Mouse (Mus musculus) hindbrain, embryonic 14.5 days (tissue): ENCODE measurements around the gene Ube4b. TPM values are rescaled to one million over a fixed set of nuclear protein-coding genes. Genes with fewer than 3 reads are reported as not detected.
A peak's percentile ranks its signal among the peaks of the same experiment; 100 is the strongest.
"Not testable (repeated sequence)": the region's sequence is repeated elsewhere in the genome, so short reads cannot be mapped to it uniquely, and the experiment has no call there.

ENCODE experiments used
- ATAC-seq: fragments of 200-750 bp; cut with Nextera tagmentation; 2 replicates; pipeline ENCODE4 v1.8.0; 2017; ENCODE audit warnings: moderate number of reproducible peaks, mild to moderate bottlenecking, moderate TSS enrichment, moderate library complexity; ENCODE audit not compliant: low FRiP score
- DNase-seq: peaks from one replicate; pipeline ENCODE4 v3.0.0-alpha.2; 2015; ENCODE audit warnings: low spot score
- H3K27ac ChIP-seq: fragments of 300-500 bp; sonication (generic); 2 replicates; pipeline ENCODE4 v1.5.1; 2014; ENCODE audit warnings: mild to moderate bottlenecking, moderate library complexity
- H3K27me3 ChIP-seq: fragments of 300-500 bp; sonication (generic); 2 replicates; pipeline ENCODE4 v1.6.1; 2014; ENCODE audit warnings: mild to moderate bottlenecking, low read length, mixed read lengths; ENCODE audit not compliant: control insufficient read depth, insufficient read depth
- H3K36me3 ChIP-seq: fragments of 300-500 bp; sonication (generic); replicated peaks from 2 replicates; pipeline ENCODE4 v1.6.1; 2014; ENCODE audit not compliant: control insufficient read depth, insufficient read depth
- H3K4me1 ChIP-seq: fragments of 300-500 bp; sonication (generic); replicated peaks from 2 replicates; pipeline ENCODE4 v1.6.1; 2014; ENCODE audit warnings: antibody characterized with exemption, low read length, mixed read lengths; ENCODE audit not compliant: control insufficient read depth, insufficient read depth
- H3K4me2 ChIP-seq: fragments of 300-500 bp; sonication (generic); replicated peaks from 2 replicates; pipeline ENCODE4 v1.6.1; 2014; ENCODE audit warnings: mild to moderate bottlenecking, moderate library complexity
- H3K4me3 ChIP-seq: fragments of 300-500 bp; sonication (generic); replicated peaks from 2 replicates; pipeline ENCODE4 v1.5.1; 2014; ENCODE audit warnings: mild to moderate bottlenecking, low read length
- H3K9ac ChIP-seq: fragments of 300-500 bp; sonication (generic); 2 replicates; pipeline ENCODE4 v1.6.1; 2014
- H3K9me3 ChIP-seq: fragments of 300-500 bp; sonication (generic); 2 replicates; pipeline ENCODE4 v1.6.1; 2016; ENCODE audit warnings: low read length; ENCODE audit not compliant: control insufficient read depth
- WGBS: fragments of 180-500 bp; shearing (Covaris S2); extraction: QIAGEN DNeasy Blood & Tissue Kit; methylation state at CpG from one replicate; pipeline ENCODE4 v1.1.7; 2014; 5-methylcytosine and 5-hydroxymethylcytosine counted together
- polyA plus RNA-seq: library from polyadenylated mRNA; unstranded; fragments of >200 nt; fragmentation: Nextera tagmentation; extraction: Ambion mirVana; gene quantifications from 2 replicates; pipeline ENCODE4 v1.2.1, GENCODE M21; 2014

Gene Ube4b
- polyA plus RNA-seq, 1 experiment from 2014 or later = 53.8 TPM

DNA sequence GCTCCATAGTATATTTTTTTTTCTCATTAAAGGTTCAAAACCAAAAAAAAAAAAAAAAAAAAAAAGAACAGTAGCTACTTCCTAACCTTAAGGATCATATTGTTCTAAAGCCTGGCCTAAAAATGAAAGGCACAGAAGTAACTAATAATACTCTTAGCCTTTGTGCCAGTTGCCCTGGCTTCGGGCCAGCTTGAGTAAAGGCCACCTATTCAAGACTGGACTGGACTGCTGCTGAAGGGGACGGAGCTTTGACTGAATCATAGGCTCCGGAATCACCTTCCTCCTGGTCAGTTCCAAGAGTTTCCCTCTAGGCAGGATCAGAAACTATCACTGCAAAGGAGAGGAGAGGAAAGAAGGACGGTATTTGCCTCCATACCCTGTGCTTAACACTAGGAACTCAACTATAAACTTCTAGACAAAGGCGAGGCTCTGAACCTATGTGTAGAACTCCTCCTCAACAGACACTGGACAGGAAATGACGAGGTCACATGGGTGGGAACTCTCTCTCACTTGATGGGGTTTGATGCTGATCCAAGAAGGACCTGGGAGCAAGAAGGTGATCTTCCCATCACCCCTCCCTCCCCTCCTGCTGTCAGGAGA lies 31.4 kb upstream of the Ube4b start:
- no peaks in the 10 kb centered on the region for H3K36me3 ChIP-seq
- no peaks in the 10 kb centered on the region for H3K4me1 ChIP-seq
- no peak for DNase-seq
- no peak overlapping the region for H3K4me2 ChIP-seq
- WGBS = 82% methylated on average over 6 of the region's 6 CpGs
- H3K9me3 ChIP-seq = no peaks in the 10 kb centered on the region
- no peak overlapping the region for H3K4me3 ChIP-seq
- H3K27me3 ChIP-seq = no peaks in the 10 kb centered on the region
- no peak for ATAC-seq
- H3K9ac ChIP-seq = no peak overlapping the region
- H3K27ac ChIP-seq = no peak overlapping the region

DNA sequence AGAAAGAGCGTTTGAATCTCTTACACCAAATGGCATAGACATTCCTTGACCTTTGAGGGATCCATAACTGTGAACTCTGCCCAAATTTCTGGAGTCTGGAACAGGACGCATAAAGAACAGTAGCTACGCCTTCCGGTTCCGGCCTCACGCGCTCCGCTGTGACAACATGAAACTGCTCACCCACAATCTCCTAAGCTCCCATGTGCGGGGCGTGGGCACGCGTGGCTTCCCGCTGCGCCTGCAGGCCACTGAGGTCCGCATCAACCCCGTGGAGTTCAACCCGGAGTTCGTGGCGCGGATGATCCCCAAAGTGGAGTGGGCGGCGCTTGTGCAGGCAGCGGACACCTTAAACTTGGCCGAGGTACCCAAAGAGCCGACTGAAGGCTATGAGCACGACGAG lies 30.6 kb upstream of the Ube4b start:
- H3K4me3 ChIP-seq, H3K9ac ChIP-seq, H3K4me1 ChIP-seq, ATAC-seq, H3K36me3 ChIP-seq, H3K27ac ChIP-seq, DNase-seq, H3K4me2 ChIP-seq, H3K9me3 ChIP-seq, H3K27me3 ChIP-seq: not testable (repeated sequence)
- 86% methylated on average over 26 of the region's 27 CpGs for WGBS

DNA sequence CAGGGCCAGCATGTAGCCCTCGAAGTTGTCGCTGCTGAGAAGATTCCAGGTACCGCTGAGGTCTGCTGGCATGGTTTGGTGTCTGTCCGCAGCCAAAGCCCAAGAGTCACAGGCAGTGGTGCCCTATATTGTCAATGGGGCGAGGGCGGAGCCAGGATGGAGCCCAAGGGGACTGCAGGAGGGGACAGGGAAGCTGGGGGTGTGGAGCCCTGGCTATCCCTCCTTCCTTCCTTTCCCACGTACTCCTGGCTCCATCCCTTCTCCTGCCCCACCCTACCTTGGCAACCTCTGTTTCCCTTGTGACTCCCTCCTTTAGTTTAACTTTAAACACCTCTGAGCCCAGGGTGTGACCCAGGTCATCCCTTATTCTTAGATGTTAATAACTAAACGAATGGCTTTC lies 28.3 kb upstream of the Ube4b start, which contains the start of gene Rbp7:
TSS of gene Rbp7 (minus strand) at position 100 of the 400 bp plus-strand sequence.
- ATAC-seq = no peak
- no peaks in the 10 kb centered on the region for H3K27me3 ChIP-seq

DNA sequence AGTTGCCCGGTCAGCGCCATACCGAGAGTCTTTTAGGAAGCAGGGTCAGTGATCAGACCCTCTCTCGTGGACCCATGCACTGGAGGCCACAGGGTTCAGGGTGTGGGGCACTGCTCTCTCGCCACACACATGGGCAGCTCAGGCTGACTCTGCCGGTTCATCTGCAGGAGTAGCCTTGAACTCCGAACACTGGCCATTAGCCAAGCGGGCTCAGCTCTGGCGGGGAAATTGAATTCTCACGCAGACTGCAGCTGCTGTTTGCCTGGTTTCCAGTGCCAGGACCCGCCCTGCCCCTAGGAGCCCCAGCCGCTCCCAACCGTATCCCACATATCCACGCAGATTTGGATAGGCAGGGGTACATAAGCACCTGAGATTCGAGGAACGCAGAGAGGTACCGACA lies 27.7 kb upstream of the Ube4b start:
- 85% methylated on average over 17 of the region's 17 CpGs for WGBS
- no peak overlapping the region for H3K27ac ChIP-seq
- no peaks in the 10 kb centered on the region for H3K4me1 ChIP-seq
- no peaks in the 10 kb centered on the region for H3K36me3 ChIP-seq
- H3K9ac ChIP-seq = no peak overlapping the region
- no peak overlapping the region for H3K4me3 ChIP-seq
- H3K4me2 ChIP-seq = no peak overlapping the region
- H3K27me3 ChIP-seq = no peaks in the 10 kb centered on the region
- no peaks in the 10 kb centered on the region for H3K9me3 ChIP-seq
- DNase-seq = no peak
- no peak for ATAC-seq

More for the DNA sequence above, 28.3 kb upstream of the Ube4b start, which contains the start of gene Rbp7:
- Histone ChIP-seq H3K27ac (no peak within 1 kb of the TSS), H3K4me1 (no peaks in the 10 kb centered on the region), H3K9me3 (no peaks in the 10 kb centered on the region), H3K9ac (no peak within 1 kb of the TSS), H3K4me2 (no peak within 1 kb of the TSS), H3K36me3 (no peaks in the 10 kb centered on the region), H3K4me3 (no peak within 1 kb of the TSS)
- DNase-seq = no peak
- WGBS = 63% methylated on average over 8 of the region's 8 CpGs

DNA sequence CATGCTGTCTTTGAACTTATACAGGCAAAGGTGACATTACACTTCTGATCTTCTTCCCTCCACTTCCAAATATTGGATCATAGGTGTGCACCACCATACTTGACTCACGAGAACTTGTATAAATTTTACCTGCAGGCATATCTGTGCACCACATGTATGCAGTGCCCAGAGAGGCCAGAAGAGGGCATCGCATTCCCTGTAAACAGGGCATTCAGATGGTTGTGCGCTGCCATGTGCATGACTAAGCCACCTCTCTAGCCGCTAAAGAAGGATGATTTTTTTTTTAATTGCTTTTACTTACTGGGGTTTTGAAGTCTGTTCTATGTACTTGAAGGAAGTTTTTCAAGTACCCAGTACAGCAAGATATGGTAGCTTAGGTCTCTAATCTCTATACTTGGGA lies 27.1 kb upstream of the Ube4b start:
- Histone ChIP-seq H3K4me1 (no peaks in the 10 kb centered on the region), H3K4me2 (no peak overlapping the region), H3K27ac (no peak overlapping the region), H3K9ac (no peak overlapping the region), H3K27me3 (no peaks in the 10 kb centered on the region), H3K4me3 (no peak overlapping the region), H3K9me3 (no peaks in the 10 kb centered on the region), H3K36me3 (no peaks in the 10 kb centered on the region)
- no peak for ATAC-seq
- DNase-seq = no peak
- 83% methylated on average over 4 of the region's 4 CpGs for WGBS

DNA sequence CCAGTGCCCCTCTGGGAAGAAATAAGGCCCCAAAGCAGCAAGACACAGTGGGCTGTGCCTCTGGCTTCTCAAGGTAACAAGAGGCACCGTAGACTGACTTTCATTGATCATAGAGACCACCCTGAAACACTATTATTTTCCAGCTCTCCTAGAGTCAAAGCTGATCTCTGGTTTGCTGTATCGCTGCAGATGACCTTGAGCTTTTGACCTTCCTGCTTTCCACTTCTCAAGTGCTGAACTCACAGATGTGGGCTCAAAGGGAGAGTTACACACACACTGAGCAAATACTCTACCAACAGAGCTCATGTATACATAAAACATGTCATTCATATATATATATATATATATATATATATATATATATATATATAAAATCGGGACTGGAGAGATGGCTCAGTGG lies 24.1 kb upstream of the Ube4b start:
- Histone ChIP-seq H3K4me3 (no peak overlapping the region), H3K4me2 (no peak overlapping the region), H3K27ac (no peak overlapping the region), H3K4me1 (peaks cover 9% of the 10 kb centered on the region), H3K27me3 (no peaks in the 10 kb centered on the region), H3K9ac (no peak overlapping the region), H3K36me3 (no peaks in the 10 kb centered on the region), H3K9me3 (no peaks in the 10 kb centered on the region)
- DNase-seq (no peak), ATAC-seq (no peak)
- 80% methylated on average over 3 of the region's 3 CpGs for WGBS

DNA sequence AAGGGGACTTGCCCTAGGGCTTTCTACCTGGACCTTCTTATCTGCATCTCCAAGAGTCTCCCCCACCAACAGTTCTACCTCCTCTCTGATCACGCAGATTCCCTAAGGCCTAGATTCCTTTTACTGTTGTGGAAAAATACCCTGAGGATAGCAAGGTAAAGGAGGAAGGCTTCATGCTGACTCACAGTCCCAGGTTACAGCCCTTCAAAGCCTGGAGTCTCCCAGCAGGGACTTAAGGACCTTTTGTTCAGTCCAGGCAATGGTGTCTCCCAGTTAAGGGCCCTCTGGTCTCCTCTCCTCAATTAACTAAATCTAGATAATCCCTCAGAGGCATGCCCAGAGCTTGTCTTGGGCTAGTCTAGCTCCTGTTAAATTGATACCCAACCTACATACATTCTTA lies 19.8 kb upstream of the Ube4b start:
- peak overlapping the region; percentile 96 for H3K27ac ChIP-seq
- no peak for DNase-seq
- H3K4me3 ChIP-seq = no peak overlapping the region
- WGBS = 45% methylated on average over 1 of the region's 1 CpGs
- H3K4me1 ChIP-seq = peaks cover 20% of the 10 kb centered on the region
- peak overlapping the region; percentile 65; the same call in 1 of the 2 replicates for H3K9ac ChIP-seq
- H3K9me3 ChIP-seq = no peaks in the 10 kb centered on the region
- H3K27me3 ChIP-seq = no peaks in the 10 kb centered on the region
- ATAC-seq = no peak
- H3K36me3 ChIP-seq = no peaks in the 10 kb centered on the region
- H3K4me2 ChIP-seq = peak overlapping the region; percentile 65

DNA sequence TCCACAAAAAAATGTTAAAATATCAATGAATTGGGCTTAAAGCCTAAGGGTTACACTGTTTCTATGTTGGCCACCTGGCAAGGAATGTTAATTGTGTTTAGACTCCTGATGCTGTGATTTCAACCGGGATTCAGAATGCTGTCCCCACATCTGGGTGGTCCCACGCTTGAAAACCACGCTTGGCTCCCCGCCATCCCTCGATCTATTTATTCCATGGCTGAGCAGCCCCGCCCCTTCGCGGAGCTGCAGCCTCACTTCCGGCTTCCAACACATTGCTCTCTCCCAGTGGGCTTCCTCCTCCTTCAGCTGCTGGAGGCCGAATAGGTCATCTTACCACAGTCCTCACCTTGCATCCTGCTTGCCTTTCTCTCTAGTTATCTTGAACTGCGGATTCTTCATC lies 19.3 kb upstream of the Ube4b start:
- Histone ChIP-seq H3K9me3 (no peaks in the 10 kb centered on the region), H3K27me3 (no peaks in the 10 kb centered on the region), H3K4me3 (0 out of 2 replicates have a peak overlapping the region, but pooled peaks have one; percentile 28), H3K36me3 (no peaks in the 10 kb centered on the region), H3K4me2 (peak overlapping the region; percentile 65), H3K27ac (peak overlapping the region; percentile 96), H3K4me1 (peaks cover 20% of the 10 kb centered on the region), H3K9ac (peak overlapping the region; percentile 65)
- ATAC-seq = peak; percentile 62
- peak; percentile 75 for DNase-seq
- WGBS = 4% methylated on average over 11 of the region's 11 CpGs

DNA sequence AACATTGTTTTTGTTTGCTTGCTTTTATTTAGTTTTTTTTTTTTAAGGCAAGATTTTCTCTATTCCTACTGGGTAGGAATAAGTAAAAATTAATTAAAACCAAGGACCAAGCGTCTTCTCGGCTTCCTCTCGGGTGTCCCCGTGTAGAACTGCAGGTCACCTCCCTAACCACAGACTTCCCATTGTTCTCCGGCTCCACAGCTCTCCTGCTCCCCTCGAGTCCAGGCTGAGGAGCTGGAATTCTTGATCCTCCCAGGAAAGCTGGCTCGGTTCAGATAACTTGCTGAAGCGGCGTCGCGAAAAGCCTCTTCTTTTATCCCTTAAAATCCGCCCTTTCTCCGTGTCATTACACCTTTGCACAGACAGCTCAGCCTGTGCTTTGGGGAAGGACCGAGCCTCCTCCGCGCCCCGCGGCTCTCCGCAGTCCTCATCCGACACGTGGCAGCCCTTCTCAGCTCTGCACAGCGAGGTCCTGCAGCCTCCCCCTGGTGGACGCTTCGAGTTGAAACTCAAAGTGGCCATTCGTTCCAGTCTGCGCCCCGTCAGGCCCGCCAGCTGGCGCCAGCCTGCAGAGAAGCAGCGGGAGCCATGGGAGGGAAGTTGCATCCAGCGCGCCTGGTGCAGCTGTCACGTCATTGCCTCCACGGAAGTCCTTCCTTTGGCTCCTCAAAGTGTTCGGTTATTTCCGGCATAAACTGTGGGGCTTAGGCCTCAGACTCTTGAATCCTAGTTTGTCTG lies 18.6 kb upstream of the Ube4b start:
- Histone ChIP-seq H3K9ac (peak overlapping the region; percentile 65), H3K4me1 (peaks cover 20% of the 10 kb centered on the region), H3K4me2 (peak overlapping the region; percentile 65), H3K4me3 (peak overlapping the region; percentile 28), H3K36me3 (no peaks in the 10 kb centered on the region), H3K9me3 (no peaks in the 10 kb centered on the region), H3K27me3 (no peaks in the 10 kb centered on the region), H3K27ac (peak overlapping the region; percentile 96)
- DNase-seq (peak; percentile 93), ATAC-seq (peak; percentile 97)
- under 1% methylated on average over 36 of the region's 36 CpGs for WGBS
